Mouse (Mus musculus) kidney, adult 2 months (tissue): ENCODE data around the gene Ahcyl1.

ENCODE experiments used
- CTCF ChIP-seq: fragments of 200-500 bp; conservative IDR thresholded peaks from 2 replicates; pipeline ENCODE4 v1.5.1; 2011; ENCODE audit warnings: low read depth, mild to moderate bottlenecking, control low read depth, low read length, moderate library complexity, mixed read lengths; ENCODE audit not compliant: insufficient read depth, insufficient read length
- POLR2A ChIP-seq: fragments of 200-500 bp; IDR thresholded peaks from one replicate; pipeline ENCODE4 v1.6.1; 2011; ENCODE audit warnings: low read depth, low read length, control low read depth

GRCm38 (mm10) chr3:107656888-107657287, 39.5 kb downstream of the Ahcyl1 start:
- TF ChIP-seq CTCF = no peak
- TF ChIP-seq POLR2A = no peak
